Mouse (Mus musculus): Measurements from ENCODE around the gene Bpifb5.

DNA sequence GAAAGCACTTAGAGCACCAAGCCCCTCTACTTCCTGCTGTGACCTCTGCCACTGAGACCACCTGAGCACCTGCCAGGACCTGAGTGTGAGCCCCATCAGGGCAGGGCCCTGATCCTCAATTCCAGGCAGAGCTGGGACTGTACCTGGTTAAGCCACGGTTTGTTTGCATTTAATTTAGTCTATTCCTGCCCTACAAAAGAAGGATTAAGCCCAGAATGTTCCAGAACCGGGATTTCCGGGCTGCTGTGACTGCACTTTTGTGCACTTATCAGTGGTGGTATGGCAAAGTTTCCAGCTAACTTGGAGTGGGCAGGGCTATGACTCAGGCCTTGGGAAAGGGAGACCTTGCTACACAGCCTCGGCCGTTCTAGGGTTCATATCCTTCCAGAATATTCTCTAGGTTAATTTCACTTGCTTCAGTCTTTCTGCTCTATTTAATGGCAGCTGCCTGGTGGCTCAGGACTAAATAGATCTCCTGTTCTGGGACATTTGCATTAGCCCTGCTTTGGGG is 29.5 kb upstream of the Bpifb5 start:
- no peak for TF ChIP-seq POLR2A (IDR thresholded peaks at IDR 0.05; ENCODE audit: borderline replicate concordance, insufficient read depth, low read length)
- TF ChIP-seq CTCF (IDR thresholded peaks at IDR 0.05; ENCODE audit: borderline replicate concordance, insufficient read depth, low read depth, low read length): no peak
